Mouse (Mus musculus): Measurements from ENCODE around the gene Hint3. TPM values are rescaled to one million over a fixed set of nuclear protein-coding genes. Genes with fewer than 3 reads are reported as not detected.
"Not testable (repeated sequence)": the region's sequence is repeated elsewhere in the genome, so short reads cannot be mapped to it uniquely, and the experiment has no call there.

Hint3 gene
- polyA plus RNA-seq, 1 experiment from 2014 or later: 35.8 TPM

- Histone ChIP-seq H3K36me3 (ENCODE audit: control insufficient read depth, insufficient read depth, low read length) (no peaks in the 10 kb centered on the region), H3K4me3 (ENCODE audit: control insufficient read depth in 1 of 2, insufficient read depth in 1 of 2, low read depth in 1 of 2, low read length in 2 of 2) (no peak overlapping the region), H3K27ac (replicated peaks in 1 of 2; ENCODE audit: control insufficient read depth in 1 of 2, insufficient read depth in 1 of 2, low read depth in 2 of 2, low read length in 2 of 2) (no peak overlapping the region), H3K9ac (ENCODE audit: low read length) (no peak overlapping the region), H3K4me2 (ENCODE audit: low read length) (no peak overlapping the region), H3K27me3 (ENCODE audit: control insufficient read depth, insufficient read depth, low read length) (no peaks in the 10 kb centered on the region), H3K4me1 (ENCODE audit: control insufficient read depth in 2 of 2, insufficient read depth in 2 of 2, low read length in 2 of 2) (no peaks in the 10 kb centered on the region), H3K9me3 (ENCODE audit: control insufficient read depth, low read length) (no peaks in the 10 kb centered on the region)
- ATAC-seq (ENCODE audit: insufficient number of reproducible peaks, insufficient read depth, low FRiP score, low read depth): no peak
- 75% methylated on average over 3 of the region's 3 CpGs for WGBS
Measured at GRCm38 (mm10) chr10:30638216-30638615, 8.8 kb upstream of the Hint3 start.

- 86% methylated on average over 1 of the region's 1 CpGs for WGBS
- ATAC-seq (ENCODE audit: insufficient number of reproducible peaks, insufficient read depth, low FRiP score, low read depth); H3K9ac ChIP-seq (ENCODE audit: low read length); H3K27me3 ChIP-seq (ENCODE audit: control insufficient read depth, insufficient read depth, low read length); H3K36me3 ChIP-seq (ENCODE audit: control insufficient read depth, insufficient read depth, low read length); H3K4me2 ChIP-seq (ENCODE audit: low read length); H3K4me1 ChIP-seq (ENCODE audit: control insufficient read depth in 2 of 2, insufficient read depth in 2 of 2, low read length in 2 of 2); H3K27ac ChIP-seq (replicated peaks in 1 of 2; ENCODE audit: control insufficient read depth in 1 of 2, insufficient read depth in 1 of 2, low read depth in 2 of 2, low read length in 2 of 2); H3K9me3 ChIP-seq (ENCODE audit: control insufficient read depth, low read length); H3K4me3 ChIP-seq (ENCODE audit: control insufficient read depth in 1 of 2, insufficient read depth in 1 of 2, low read depth in 1 of 2, low read length in 2 of 2): not testable (repeated sequence)
Measured at GRCm38 (mm10) chr10:30636474-30637154, 7.2 kb upstream of the Hint3 start.

- H3K27ac ChIP-seq (replicated peaks in 1 of 2; ENCODE audit: control insufficient read depth in 1 of 2, insufficient read depth in 1 of 2, low read depth in 2 of 2, low read length in 2 of 2): no peak overlapping the region
- no peak overlapping the region for H3K4me3 ChIP-seq (ENCODE audit: control insufficient read depth in 1 of 2, insufficient read depth in 1 of 2, low read depth in 1 of 2, low read length in 2 of 2)
- H3K36me3 ChIP-seq (ENCODE audit: control insufficient read depth, insufficient read depth, low read length): no peaks in the 10 kb centered on the region
- no peaks in the 10 kb centered on the region for H3K9me3 ChIP-seq (ENCODE audit: control insufficient read depth, low read length)
- no peaks in the 10 kb centered on the region for H3K27me3 ChIP-seq (ENCODE audit: control insufficient read depth, insufficient read depth, low read length)
- no peak for ATAC-seq (ENCODE audit: insufficient number of reproducible peaks, insufficient read depth, low FRiP score, low read depth)
- 93% methylated on average over 1 of the region's 1 CpGs for WGBS
- no peak overlapping the region for H3K9ac ChIP-seq (ENCODE audit: low read length)
- no peaks in the 10 kb centered on the region for H3K4me1 ChIP-seq (ENCODE audit: control insufficient read depth in 2 of 2, insufficient read depth in 2 of 2, low read length in 2 of 2)
- no peak overlapping the region for H3K4me2 ChIP-seq (ENCODE audit: low read length)
Measured at GRCm38 (mm10) chr10:30632718-30633117, 3.3 kb upstream of the Hint3 start.

- no peak overlapping the region for H3K9ac ChIP-seq (ENCODE audit: low read length)
- H3K27me3 ChIP-seq (ENCODE audit: control insufficient read depth, insufficient read depth, low read length): no peaks in the 10 kb centered on the region
- no peak overlapping the region for H3K4me2 ChIP-seq (ENCODE audit: low read length)
- no peak overlapping the region for H3K4me3 ChIP-seq (ENCODE audit: control insufficient read depth in 1 of 2, insufficient read depth in 1 of 2, low read depth in 1 of 2, low read length in 2 of 2)
- H3K9me3 ChIP-seq (ENCODE audit: control insufficient read depth, low read length): no peaks in the 10 kb centered on the region
- no peaks in the 10 kb centered on the region for H3K4me1 ChIP-seq (ENCODE audit: control insufficient read depth in 2 of 2, insufficient read depth in 2 of 2, low read length in 2 of 2)
- no peak overlapping the region for H3K27ac ChIP-seq (replicated peaks in 1 of 2; ENCODE audit: control insufficient read depth in 1 of 2, insufficient read depth in 1 of 2, low read depth in 2 of 2, low read length in 2 of 2)
- ATAC-seq (ENCODE audit: insufficient number of reproducible peaks, insufficient read depth, low FRiP score, low read depth): no peak
- no peaks in the 10 kb centered on the region for H3K36me3 ChIP-seq (ENCODE audit: control insufficient read depth, insufficient read depth, low read length)
Measured at GRCm38 (mm10) chr10:30629977-30630376, 545 bp upstream of the Hint3 start.

- not testable (repeated sequence) for H3K27me3 ChIP-seq (ENCODE audit: control insufficient read depth, insufficient read depth, low read length); H3K36me3 ChIP-seq (ENCODE audit: control insufficient read depth, insufficient read depth, low read length); H3K9me3 ChIP-seq (ENCODE audit: control insufficient read depth, low read length); H3K9ac ChIP-seq (ENCODE audit: low read length); H3K27ac ChIP-seq (replicated peaks in 1 of 2; ENCODE audit: control insufficient read depth in 1 of 2, insufficient read depth in 1 of 2, low read depth in 2 of 2, low read length in 2 of 2); H3K4me1 ChIP-seq (ENCODE audit: control insufficient read depth in 2 of 2, insufficient read depth in 2 of 2, low read length in 2 of 2); H3K4me2 ChIP-seq (ENCODE audit: low read length); H3K4me3 ChIP-seq (ENCODE audit: control insufficient read depth in 1 of 2, insufficient read depth in 1 of 2, low read depth in 1 of 2, low read length in 2 of 2); ATAC-seq (ENCODE audit: insufficient number of reproducible peaks, insufficient read depth, low FRiP score, low read depth)
- 88% methylated on average over 11 of the region's 11 CpGs for WGBS
Measured at GRCm38 (mm10) chr10:30628444-30628843, 988 bp downstream of the Hint3 start.

- 0 out of 4 replicates have a peak, but pooled peaks cover 0 to 8% of the 10 kb centered on the region in 2 experiments for H3K4me1 ChIP-seq (ENCODE audit: control insufficient read depth in 2 of 2, insufficient read depth in 2 of 2, low read length in 2 of 2)
- H3K9me3 ChIP-seq (ENCODE audit: control insufficient read depth, low read length): no peaks in the 10 kb centered on the region
- 38% methylated on average over 1 of the region's 1 CpGs for WGBS
- no peak overlapping the region for H3K27ac ChIP-seq (replicated peaks in 1 of 2; ENCODE audit: control insufficient read depth in 1 of 2, insufficient read depth in 1 of 2, low read depth in 2 of 2, low read length in 2 of 2)
- no peak overlapping the region for H3K4me2 ChIP-seq (ENCODE audit: low read length)
- ATAC-seq (ENCODE audit: insufficient number of reproducible peaks, insufficient read depth, low FRiP score, low read depth): no peak
- H3K4me3 ChIP-seq (ENCODE audit: control insufficient read depth in 1 of 2, insufficient read depth in 1 of 2, low read depth in 1 of 2, low read length in 2 of 2): no peak overlapping the region
- H3K27me3 ChIP-seq (ENCODE audit: control insufficient read depth, insufficient read depth, low read length): no peaks in the 10 kb centered on the region
- no peaks in the 10 kb centered on the region for H3K36me3 ChIP-seq (ENCODE audit: control insufficient read depth, insufficient read depth, low read length)
- no peak overlapping the region for H3K9ac ChIP-seq (ENCODE audit: low read length)
Measured at GRCm38 (mm10) chr10:30627548-30627947, 1.9 kb downstream of the Hint3 start.

- ATAC-seq (ENCODE audit: insufficient number of reproducible peaks, insufficient read depth, low FRiP score, low read depth): no peak
- Histone ChIP-seq H3K36me3 (ENCODE audit: control insufficient read depth, insufficient read depth, low read length) (no peaks in the 10 kb centered on the region), H3K9ac (ENCODE audit: low read length) (no peak overlapping the region), H3K27me3 (ENCODE audit: control insufficient read depth, insufficient read depth, low read length) (no peaks in the 10 kb centered on the region), H3K4me2 (ENCODE audit: low read length) (no peak overlapping the region), H3K27ac (replicated peaks in 1 of 2; ENCODE audit: control insufficient read depth in 1 of 2, insufficient read depth in 1 of 2, low read depth in 2 of 2, low read length in 2 of 2) (no peak overlapping the region), H3K9me3 (ENCODE audit: control insufficient read depth, low read length) (no peaks in the 10 kb centered on the region), H3K4me1 (ENCODE audit: control insufficient read depth in 2 of 2, insufficient read depth in 2 of 2, low read length in 2 of 2) (0 out of 4 replicates have a peak, but pooled peaks cover 0 to 8% of the 10 kb centered on the region in 2 experiments), H3K4me3 (ENCODE audit: control insufficient read depth in 1 of 2, insufficient read depth in 1 of 2, low read depth in 1 of 2, low read length in 2 of 2) (no peak overlapping the region)
- WGBS: 48% methylated on average over 5 of the region's 5 CpGs
Measured at GRCm38 (mm10) chr10:30624161-30625019, 5.0 kb downstream of the Hint3 start.
